Mouse (Mus musculus) right cerebral cortex, postnatal 25 days (tissue): ENCODE data around the gene Six6.

Experiments
- DNase-seq: peaks from one replicate; pipeline ENCODE4 v3.0.0; 2022

Gene Six6

DNA sequence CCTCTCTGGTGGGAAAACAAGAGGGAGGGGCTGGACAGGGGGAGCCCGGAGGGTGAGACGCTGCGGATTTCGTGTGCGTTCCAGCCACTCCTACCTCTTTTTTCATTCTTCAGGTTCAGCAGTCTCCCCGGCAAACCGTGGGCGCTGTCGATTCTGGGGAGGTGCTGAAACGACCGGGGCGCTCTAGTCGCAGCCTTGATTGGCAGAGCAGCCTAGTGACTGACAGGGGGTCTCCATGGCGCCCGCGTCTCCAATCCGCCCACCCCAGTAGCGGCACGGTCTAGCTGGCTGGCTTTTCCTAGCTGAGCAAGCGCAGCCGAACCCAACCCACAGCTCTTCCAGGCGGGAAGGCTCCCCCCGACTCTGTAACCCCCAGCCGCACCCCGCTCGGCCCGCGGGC, at the start of gene Six6:
Six6 (plus strand) TSS at position 277 of the 400 bp plus-strand sequence.
- DNase-seq: no peak

DNA sequence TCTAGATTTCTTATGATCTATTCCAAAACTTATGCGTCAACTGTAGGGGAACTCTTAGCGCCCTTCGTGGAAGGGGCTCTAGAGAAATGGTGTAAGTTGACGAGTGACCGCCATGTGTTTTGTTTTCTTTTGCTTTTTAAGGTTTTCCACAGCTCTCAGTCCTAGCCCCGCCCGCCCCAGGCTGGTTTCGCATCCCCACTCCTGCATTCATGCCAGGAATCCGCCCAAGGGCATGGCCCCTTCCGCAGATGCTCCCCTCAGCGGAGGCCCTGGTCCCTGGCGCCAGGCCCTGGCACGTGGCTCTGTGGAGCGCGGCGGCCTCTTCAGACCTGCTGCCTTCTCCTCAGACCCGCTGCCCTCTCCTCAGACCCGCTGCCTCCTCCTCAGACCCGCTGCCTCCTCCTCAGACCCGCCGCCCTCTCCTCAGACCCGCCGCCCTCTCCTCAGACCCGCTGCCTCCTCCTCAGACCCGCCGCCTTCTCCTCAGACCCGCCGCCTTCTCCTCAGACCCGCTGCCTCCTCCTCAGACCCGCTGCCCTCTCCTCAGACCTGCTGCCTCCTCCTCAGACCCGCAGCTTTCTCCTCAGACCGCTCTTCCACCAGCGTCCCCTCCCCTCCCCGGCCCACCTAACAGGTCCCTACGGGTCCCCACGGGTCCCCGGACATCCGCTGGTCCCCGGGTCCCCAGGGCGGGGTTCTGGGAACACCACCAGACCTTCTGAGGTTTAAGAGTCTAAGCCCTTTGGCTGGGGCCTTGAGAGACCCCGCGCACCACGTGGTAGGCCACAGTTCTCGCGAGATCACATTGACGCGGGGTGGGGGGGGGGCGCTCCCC, 22.3 kb upstream of the Six6 start:
- DNase-seq: no peak

DNA sequence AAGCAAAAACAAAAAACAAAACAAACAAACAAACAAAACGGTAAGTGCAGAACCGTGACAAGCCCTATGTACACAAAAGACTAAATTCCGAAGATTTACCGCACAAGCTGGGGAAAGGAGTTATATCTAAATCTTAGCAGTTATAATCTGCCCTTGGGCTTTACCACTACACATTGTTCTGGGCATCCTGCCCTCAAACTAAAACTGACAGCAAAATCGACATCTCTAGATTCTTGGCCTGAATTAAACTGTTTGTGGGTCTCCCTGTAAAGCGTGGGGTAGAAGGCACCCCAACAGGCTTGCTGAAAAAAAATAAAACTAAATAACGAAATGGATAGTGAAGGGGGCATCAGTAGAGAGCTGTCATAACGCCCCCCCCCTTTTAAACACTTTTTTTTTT, 2.9 kb upstream of the Six6 start:
- DNase-seq: no peak

DNA sequence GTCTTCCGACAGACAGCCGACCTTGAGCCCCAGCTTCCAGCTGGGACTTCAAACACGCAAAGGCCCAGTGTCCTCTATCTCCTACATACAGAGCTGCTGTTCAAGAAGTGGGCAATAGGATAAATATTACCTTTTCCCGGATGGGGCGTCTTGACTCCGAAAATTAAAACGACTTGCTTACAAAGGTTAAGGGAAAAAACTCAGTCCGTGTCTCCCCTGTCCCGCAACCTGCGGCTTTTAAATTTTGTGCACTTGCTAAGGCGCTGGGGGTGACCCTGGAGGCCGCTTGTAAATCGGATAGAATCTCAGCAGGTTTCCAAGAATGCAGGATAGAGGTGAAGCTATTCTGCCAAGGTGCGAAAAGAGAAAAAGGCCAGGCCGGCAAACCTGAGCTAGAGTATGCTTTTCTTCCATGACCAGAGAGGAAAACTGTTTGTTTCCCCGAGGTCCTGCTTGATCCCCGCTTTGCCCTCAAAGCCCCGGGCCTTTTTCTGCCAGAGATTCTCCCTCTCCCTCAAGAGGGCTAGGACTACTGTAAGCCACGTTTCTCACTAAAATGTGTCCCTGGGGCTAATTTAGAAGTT, 2.1 kb upstream of the Six6 start:
- DNase-seq: no peak

DNA sequence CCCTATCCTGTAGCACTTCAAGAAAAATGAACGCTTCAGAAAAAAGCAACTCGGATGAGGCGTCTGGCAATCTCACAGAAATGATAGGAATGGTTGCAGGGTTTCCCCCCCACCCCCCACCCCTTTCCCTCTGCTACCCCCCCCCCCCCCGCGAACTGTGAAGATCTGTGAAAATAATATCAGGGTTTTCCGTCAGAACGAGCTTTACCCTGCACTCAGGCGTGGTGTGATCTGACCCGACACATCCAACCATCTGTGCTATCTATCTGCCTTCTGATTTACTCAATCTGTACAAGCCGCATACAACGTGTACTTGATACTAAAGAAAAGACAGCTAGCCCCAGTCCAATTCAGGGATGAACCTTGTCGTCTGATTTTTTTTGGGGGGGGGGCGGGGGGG, 1.5 kb upstream of the Six6 start:
- DNase-seq: no peak

DNA sequence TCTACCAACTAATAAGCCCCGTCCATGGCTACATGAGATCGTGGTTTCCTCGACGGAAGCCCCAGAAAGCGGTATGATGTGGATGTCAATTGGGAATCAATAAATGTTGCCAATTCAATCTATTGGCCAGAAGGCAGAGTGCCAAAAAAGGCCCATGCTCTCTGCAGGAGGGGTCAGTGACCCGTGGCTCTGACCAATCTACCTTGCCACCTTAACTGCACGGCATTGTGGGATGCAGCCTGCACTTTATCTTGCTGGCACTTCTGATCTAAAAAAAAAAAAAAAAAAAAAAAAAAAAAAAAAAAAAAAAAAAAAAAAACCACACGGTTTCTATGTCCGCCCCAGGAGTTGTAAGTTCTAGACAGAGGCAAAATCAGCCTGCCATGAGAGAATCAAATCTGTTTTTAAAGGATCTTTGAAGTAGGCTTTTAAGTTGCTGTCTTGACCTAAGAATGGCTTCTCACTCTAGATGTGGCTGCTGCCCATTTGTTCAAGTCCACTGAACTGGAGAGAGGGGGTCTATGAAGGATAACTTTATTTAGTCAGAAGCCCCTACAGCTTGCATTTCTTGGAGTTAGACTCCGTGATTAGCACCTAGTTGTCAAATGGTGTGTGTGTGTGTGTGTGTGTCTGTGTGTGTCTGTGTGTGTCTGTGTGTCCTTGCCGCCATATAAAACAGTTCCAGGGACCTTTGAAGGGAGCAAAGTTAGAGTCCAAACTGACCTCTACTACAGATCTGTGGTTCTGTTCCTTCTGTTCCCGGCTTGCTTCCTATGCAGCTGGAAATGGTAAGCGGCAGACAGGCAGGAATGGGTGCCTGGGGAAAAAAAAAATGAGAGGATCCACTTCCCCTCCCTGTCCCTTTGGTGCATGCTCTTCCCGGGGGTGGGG, 847 bp upstream of the Six6 start:
- DNase-seq: no peak

DNA sequence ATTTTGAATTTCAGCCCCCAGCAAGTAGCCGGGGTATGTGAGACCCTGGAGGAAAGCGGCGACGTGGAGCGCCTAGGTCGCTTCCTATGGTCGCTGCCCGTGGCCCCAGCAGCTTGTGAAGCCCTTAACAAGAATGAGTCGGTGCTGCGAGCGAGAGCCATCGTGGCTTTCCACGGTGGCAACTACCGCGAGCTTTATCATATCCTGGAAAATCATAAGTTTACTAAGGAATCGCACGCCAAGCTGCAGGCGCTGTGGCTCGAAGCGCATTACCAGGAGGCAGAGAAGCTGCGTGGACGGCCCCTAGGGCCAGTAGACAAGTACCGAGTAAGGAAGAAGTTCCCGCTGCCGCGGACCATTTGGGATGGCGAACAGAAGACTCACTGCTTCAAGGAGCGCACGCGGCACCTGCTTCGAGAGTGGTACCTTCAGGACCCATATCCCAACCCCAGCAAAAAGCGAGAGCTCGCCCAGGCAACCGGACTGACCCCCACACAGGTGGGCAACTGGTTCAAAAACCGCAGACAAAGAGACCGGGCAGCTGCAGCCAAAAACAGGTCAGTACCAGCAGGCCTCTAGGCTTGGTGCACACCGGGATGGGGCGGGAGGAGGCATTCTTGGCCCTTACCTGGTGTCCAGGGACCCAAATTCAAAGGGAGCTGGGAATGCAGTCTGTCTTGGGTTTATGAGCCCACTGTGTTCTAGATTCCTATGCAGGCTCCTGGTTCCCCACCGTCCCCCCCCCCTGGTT, 554 bp downstream of the Six6 start, which contains the start of gene 4930447C04Rik:
4930447C04Rik (minus strand) TSS at position 704 of the 751 bp plus-strand sequence.
- DNase-seq: no peak

DNA sequence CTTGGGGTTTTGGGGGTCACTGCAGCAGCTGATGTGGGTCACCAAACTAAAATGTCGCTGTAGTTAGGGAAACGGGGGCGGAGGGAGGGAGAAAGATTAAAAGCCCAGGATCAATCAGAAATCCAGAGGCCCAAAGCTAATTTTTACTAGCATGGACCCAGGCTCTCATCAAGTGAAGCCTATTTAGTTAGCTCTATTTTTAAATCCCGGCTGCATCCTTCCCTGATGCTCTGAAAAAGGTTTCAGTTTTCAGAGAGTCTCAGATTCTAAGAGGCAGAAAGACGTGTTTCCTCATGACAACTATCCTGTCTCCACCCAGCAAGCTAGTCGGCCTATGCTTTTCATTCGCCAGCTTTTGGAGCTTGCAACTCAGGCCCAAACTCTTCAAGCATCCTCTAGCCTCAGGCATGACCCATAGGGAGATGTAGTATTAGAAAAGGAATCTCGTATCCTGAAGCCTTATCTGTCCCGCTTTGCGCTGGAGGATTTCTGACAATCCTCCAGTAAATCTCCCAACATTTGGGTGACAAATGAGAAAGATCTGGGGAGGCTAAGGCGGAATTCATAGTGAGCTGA, 1.2 kb downstream of the Six6 start:
- DNase-seq: no peak

DNA sequence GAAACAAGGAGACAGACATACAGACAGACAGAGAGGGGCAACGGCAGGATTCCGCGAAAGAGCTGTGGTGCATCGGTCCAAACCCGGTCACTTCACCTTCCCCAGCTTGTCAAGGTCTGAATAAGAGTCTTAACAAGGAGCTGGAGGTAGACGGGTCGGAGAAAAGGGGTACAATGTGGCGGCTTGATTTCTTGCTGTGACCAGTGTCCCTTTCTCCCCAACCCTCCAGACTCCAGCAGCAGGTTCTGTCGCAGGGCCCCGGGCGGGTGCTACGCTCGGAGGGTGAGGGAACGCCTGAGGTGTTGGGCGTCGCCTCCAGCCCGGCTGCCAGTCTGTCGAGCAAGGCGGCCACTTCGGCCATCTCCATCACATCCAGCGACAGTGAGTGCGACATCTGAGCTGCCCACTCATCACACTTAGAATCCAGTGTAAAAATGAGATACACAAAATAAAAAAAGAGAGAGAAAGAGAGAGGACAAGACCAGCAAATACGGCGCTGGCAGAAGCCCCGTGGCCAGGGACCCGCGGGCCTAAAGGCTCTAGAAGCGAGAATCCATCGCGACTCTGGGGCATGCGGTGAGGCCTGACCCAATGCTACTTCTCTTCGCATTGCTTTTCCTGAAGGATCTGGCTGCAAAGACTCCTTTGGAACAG, 1.8 kb downstream of the Six6 start:
- no peak for DNase-seq

DNA sequence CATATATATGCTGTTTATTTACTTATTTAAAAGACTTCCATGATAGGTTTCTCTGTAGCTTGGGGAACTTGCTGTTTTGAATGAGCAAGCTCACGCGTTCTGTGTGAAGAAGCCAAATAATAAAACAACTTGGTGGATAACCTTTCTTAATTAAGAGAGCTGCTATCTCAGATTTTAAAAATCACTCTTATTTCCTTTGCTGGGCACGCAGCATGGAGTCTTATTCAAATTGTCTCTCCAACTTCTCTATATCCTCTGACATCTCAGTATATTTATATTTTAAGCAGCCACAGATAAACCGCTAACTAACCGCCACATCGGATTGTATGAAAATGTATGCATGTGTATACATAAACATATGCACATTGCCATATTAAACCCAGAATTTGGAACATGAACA, 2.5 kb downstream of the Six6 start:
- no peak for DNase-seq

DNA sequence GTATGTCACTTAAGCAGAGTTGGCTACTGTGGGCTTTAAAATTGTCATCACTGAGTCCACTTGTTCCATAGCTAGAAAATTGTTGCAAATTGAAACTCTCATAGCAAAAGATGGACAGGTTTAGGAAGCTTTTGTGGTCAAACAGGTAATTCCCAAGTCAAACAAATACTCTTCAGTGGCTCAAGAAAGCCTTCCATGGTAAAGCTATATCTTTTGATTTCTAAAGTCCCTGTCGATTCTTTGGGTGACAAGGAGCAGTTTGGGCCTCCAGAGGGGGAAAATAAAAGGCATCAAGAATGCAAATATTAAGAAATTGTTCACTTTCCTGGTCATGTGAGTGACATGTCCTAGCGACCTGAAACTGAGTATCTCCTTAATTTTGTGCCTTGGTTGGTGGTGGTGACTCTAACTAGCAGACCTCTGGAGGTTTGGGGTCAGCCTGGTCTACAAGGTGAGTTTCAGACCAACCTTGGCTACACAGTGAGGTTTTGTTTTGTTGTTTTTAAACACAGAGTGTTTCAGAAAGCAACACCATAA, 4.0 kb downstream of the Six6 start:
- DNase-seq: no peak

DNA sequence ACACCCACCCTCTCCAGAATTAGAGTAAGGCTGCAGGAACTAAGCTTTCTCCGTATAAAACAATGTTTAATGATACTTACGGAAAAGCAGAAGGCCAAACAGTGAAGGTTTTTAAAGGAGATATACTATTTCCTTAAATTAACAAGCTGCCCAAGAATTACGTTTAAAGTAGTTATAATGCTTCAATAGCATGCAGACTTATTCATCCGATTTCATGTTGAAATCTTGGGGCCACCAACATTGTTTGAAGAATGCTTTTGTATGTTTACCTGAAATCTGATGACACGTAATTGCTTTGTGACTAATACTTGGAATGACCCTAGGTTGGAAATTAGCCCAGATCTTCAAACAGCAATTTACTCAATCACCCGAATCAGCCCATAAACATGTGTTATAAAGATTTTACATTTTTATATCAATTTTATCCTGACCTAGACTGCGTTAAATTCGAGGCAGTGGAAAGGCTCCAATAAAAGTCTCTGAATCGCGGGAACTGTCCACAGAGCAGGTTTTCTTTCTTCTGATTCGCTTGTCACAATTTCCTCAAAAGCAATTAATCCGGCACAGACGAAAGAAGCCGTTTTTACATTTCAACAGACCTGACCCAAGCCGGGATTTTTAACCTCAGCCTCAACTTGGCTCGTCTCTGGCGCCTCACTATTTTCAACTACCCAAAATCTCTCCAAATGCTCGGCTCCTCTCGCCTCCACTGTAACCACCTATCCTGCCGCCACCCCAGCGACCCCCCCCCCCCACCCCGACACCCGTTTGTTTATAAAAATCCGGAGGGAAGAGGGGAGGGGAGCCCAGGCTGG, 4.9 kb downstream of the Six6 start:
- no peak for DNase-seq

DNA sequence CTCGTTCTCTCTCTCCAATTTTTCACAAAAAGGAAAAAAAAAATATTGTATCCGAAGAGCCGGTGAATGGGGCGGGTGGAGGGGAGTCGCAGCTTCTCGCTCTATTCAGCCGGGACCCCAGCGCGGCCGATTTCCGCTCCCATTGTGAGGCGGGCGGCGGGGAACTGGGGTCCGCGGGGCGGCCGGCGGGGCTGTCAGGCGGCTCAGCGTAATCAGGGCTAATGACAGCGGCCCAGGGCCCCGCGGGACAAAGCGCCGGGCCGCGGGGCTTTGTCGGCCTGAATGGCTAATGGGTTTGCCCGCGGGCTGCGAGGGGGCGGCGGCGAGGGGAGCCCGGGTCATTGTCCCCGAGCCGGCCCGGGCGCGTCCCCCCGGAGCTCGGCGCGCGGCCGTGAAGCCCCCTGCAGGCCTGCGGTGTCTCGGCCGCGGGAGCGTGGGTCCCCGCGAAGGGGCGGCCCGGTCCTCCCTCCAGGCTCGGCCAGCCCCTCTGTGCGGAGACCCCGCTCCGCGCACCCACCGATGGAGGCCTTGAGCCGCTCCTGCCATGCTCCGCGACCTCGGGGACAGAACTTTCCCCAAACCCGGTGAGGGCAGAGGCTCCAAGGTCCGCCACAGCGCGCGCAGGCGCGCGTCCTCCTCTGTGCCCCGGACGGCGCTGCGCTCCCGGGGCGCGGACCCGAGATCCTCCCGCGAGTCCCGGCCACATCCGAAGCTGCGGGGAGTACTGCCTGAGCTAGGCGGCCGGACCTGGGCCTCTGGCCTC, 5.8 kb downstream of the Six6 start:
- no peak for DNase-seq

DNA sequence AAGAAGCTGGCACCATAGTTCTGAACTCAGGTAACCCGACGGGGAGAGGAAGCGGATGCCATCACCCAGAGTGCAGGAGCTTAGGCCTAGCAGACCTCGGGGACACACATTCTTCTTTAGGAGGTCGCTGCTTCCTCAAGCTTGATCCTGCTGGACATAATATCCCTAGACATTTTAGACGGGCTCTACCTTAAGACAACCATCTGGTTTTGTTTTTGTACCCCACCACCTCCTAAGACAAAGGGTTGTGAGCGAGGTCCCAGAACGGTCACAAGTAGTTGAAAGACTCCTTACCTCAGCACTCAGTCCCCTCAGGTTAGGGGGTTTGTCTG, 6.3 kb downstream of the Six6 start:
- no peak for DNase-seq

DNA sequence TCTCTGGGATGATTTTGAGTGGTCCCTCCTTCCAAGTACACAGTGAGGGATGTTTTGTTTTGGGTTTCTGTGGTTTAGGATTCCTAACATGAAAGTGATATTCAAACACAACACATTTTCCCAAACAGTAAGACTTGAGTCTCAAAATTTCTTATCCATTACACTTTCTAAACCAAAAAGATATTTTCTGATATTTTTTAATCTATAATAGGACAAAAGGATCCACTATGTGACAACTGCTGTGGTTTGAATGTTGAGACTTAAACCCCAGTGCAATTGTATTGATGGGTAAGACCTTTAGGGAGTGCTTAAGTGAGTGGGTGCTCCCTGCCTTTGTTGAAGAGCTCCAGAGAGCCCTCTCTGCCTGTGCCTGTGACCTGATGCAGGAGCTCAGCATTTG, 7.1 kb downstream of the Six6 start:
- no peak for DNase-seq

DNA sequence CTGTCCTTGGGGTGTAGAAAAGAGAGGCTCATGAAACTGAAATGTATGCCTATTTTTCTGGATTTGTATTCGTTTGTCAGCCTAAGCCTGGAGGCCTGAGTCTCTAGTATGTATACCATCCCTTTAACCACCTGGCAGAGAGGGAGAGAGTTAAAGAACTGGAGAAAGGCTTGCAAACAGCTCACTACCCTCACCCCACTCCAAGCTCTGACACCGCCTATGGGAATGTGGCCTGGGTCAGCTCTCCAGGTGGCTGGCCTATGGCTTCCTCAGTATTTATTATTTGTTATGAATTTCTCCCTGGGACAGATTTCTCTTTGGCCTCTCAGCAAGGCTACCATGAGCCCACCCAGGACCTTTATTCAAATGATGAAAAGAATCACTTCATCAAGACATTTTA, 7.6 kb downstream of the Six6 start:
- DNase-seq: no peak

DNA sequence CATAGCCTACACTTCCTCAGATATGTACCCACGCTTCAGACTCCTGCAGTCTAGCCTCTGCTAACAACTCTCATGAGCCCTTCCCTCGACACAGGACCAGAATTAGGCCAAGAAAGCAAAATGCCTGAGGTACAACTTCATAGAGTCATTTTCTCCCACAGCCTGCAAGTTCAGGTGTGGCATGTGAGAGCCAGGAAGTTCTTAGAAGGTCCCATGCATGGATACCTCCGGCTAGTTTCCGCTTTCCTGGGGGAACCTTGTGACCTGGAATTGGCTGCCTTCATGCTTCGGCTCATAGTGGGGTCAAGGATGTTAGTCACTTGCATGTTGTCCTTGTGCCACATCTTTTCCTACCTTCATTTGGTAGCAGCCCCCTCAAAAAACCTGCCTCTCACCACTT, 13.4 kb downstream of the Six6 start:
- DNase-seq: no peak

DNA sequence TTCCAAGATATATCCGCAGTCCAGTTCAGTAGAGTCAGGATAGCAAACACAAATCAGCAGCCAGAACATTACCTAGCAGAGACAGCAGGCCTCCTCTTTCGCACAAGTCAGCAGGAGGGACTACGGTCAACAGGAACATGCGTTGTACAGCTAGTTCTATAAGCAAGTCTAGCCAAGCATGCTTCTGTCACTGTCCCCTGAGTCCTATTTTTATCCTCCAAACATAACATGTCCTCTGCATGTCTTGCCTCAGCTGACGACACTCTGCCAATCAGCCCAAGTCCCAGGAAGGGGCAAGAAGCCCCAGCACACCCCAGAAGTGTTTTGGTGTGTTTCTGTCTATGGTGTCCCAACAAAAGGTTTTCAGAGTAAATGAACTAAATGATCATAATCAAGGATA, 14.2 kb downstream of the Six6 start:
- DNase-seq: no peak

DNA sequence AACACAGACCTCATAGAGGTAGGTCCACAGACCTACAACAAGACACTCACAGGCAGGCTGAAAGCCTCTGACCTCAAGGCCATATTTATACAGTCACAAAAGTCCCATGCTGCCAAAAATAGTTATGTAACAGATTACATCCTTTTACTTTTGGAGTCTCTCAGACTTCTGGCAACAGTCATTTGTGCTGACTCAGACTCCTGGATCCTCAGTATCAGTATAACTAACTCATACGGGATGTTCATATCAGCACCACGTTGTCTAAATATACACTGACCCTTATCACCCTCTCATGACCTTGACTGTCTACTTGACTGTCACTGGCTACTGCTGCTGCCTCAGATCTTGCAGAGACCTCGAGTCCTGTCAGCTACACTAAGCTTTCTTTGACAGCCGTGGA, 15.2 kb downstream of the Six6 start:
- DNase-seq: no peak

DNA sequence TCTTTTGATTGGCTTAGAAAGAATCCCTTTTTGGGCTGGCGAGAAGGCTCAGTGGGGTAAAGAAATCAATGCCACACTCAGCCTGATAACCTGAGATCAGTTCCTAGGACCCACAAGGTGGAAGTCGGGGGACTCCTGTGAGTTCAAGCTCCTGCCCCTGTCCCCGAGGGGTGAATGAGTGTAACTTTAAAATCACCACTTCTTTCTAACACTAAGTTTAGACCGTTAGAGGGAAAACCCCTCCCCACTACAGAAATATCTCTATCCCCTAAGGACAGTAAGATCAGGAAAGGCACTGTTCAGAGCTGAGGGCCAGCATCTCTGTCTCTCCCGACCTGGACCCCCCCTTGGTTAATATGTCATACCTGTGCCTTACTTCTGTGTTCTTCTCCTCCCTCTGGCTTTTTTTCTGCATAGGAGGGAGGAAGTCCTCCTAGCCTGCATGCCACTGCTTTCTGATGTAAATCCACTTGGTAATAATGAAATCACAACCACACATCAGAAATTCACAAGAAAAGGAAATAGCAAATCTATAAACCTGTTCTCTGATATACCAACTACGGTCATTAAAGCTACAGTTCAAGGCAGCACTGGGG, 18.2 kb downstream of the Six6 start:
- no peak for DNase-seq
